Mouse (Mus musculus) neural tube, embryonic 13.5 days (tissue): ENCODE measurements at regions not wholly inside any gene's neighbourhood (a gene's known extent, or its start where the extent isn't known, plus 50 kb on each side); places are given as distances from the start of the nearest gene placed in this dataset.
A peak's percentile ranks its signal among the peaks of the same experiment; 100 is the strongest.

Source experiments
- ATAC-seq: fragments of 200-750 bp; cut with Nextera tagmentation; 2 replicates; pipeline ENCODE4 v1.8.0; 2017; ENCODE audit warnings: low read depth, mild to moderate bottlenecking, moderate TSS enrichment, moderate library complexity
- H3K27ac ChIP-seq: fragments of 300-500 bp; sonication (generic); replicated peaks from 2 replicates; pipeline ENCODE4 v1.5.1; 2015; ENCODE audit warnings: moderate library complexity, mild to moderate bottlenecking, inconsistent platforms
- H3K27me3 ChIP-seq: fragments of 300-500 bp; sonication (generic); 2 replicates; pipeline ENCODE4 v1.6.1; 2015; ENCODE audit warnings: mild to moderate bottlenecking, inconsistent platforms
- H3K36me3 ChIP-seq: fragments of 300-500 bp; sonication (generic); 2 replicates; pipeline ENCODE4 v1.6.1; 2015; ENCODE audit warnings: mild to moderate bottlenecking, inconsistent platforms
- H3K4me1 ChIP-seq: fragments of 300-500 bp; sonication (generic); replicated peaks from 2 replicates; pipeline ENCODE4 v1.6.1; 2015; ENCODE audit warnings: inconsistent platforms
- H3K4me2 ChIP-seq: fragments of 300-500 bp; sonication (generic); 2 replicates; pipeline ENCODE4 v1.6.1; 2015; ENCODE audit warnings: inconsistent platforms, mild to moderate bottlenecking, moderate library complexity
- H3K4me3 ChIP-seq: fragments of 300-500 bp; sonication (generic); 2 replicates; pipeline ENCODE4 v1.5.1; 2015; ENCODE audit warnings: mild to moderate bottlenecking, inconsistent platforms
- H3K9ac ChIP-seq: fragments of 300-500 bp; sonication (generic); 2 replicates; pipeline ENCODE4 v1.6.1; 2015; ENCODE audit warnings: moderate library complexity, mild to moderate bottlenecking, inconsistent platforms
- H3K9me3 ChIP-seq: fragments of 300-500 bp; sonication (generic); 2 replicates; pipeline ENCODE4 v1.6.1; 2016; ENCODE audit warnings: inconsistent platforms
- WGBS: fragments of 180-500 bp; shearing (Covaris S2); methylation state at CpG from one replicate; pipeline ENCODE4 v1.1.7; 2015; 5-methylcytosine and 5-hydroxymethylcytosine counted together

- ATAC-seq, result no peak
- WGBS, result 67% methylated on average over 6 of the region's 6 CpGs
- no peaks in the 10 kb centered on the region for H3K4me1 ChIP-seq
Observed at GRCm38 (mm10) chr17:45341573-45341972, 92.0 kb downstream of the Cdc5l start.

GRCm38 (mm10) chr17:45340851-45341250 is 92.7 kb downstream of the Cdc5l start:
- Histone ChIP-seq H3K9ac (no peak overlapping the region), H3K4me3 (no peak overlapping the region)
- 67% methylated on average over 4 of the region's 4 CpGs for WGBS

More at GRCm38 (mm10) chr17:45341573-45341972, 92.0 kb downstream of the Cdc5l start:
- Histone ChIP-seq H3K9me3 (0 out of 2 replicates have a peak, but pooled peaks cover 10% of the 10 kb centered on the region), H3K36me3 (no peaks in the 10 kb centered on the region), H3K9ac (no peak overlapping the region), H3K27me3 (no peaks in the 10 kb centered on the region), H3K27ac (no peak overlapping the region), H3K4me2 (no peak overlapping the region), H3K4me3 (no peak overlapping the region)

GRCm38 (mm10) chr17:45339226-45339625 is 94.3 kb downstream of the Cdc5l start:
- 0 out of 2 replicates have a peak, but pooled peaks cover 6% of the 10 kb centered on the region for H3K9me3 ChIP-seq
- H3K9ac ChIP-seq, result no peak overlapping the region
- H3K4me2 ChIP-seq, result no peak overlapping the region
- WGBS, result 78% methylated on average over 11 of the region's 11 CpGs
- no peak overlapping the region for H3K4me3 ChIP-seq
- H3K4me1 ChIP-seq, result peaks cover 5% of the 10 kb centered on the region; the same call in 1 of the 2 replicates
- H3K27ac ChIP-seq, result no peak overlapping the region
- no peak for ATAC-seq
- H3K36me3 ChIP-seq, result no peaks in the 10 kb centered on the region
- no peaks in the 10 kb centered on the region for H3K27me3 ChIP-seq

More at GRCm38 (mm10) chr17:45340851-45341250, 92.7 kb downstream of the Cdc5l start:
- H3K9me3 ChIP-seq, result 0 out of 2 replicates have a peak, but pooled peaks cover 10% of the 10 kb centered on the region
- H3K27me3 ChIP-seq, result no peaks in the 10 kb centered on the region
- H3K36me3 ChIP-seq, result no peaks in the 10 kb centered on the region
- H3K27ac ChIP-seq, result no peak overlapping the region
- no peak overlapping the region for H3K4me2 ChIP-seq
- no peak for ATAC-seq
- H3K4me1 ChIP-seq, result no peaks in the 10 kb centered on the region

GRCm38 (mm10) chr17:45338086-45338485 is 95.5 kb downstream of the Cdc5l start:
- 86% methylated on average over 4 of the region's 4 CpGs for WGBS

GRCm38 (mm10) chr17:45335586-45336151 is 97.9 kb downstream of the Cdc5l start:
- H3K9ac ChIP-seq, result no peak overlapping the region
- WGBS, result 74% methylated on average over 9 of the region's 9 CpGs

More at GRCm38 (mm10) chr17:45338086-45338485, 95.5 kb downstream of the Cdc5l start:
- no peaks in the 10 kb centered on the region for H3K27me3 ChIP-seq
- H3K4me1 ChIP-seq, result peaks cover 5% of the 10 kb centered on the region; the same call in 1 of the 2 replicates
- H3K9ac ChIP-seq, result no peak overlapping the region
- no peaks in the 10 kb centered on the region for H3K9me3 ChIP-seq
- ATAC-seq, result no peak
- H3K27ac ChIP-seq, result no peak overlapping the region
- H3K36me3 ChIP-seq, result no peaks in the 10 kb centered on the region
- H3K4me2 ChIP-seq, result no peak overlapping the region
- H3K4me3 ChIP-seq, result no peak overlapping the region

GRCm38 (mm10) chr17:45334732-45335381 is 98.7 kb downstream of the Cdc5l start:
- H3K27me3 ChIP-seq, result no peaks in the 10 kb centered on the region
- H3K9ac ChIP-seq, result no peak overlapping the region
- no peak for ATAC-seq
- no peak overlapping the region for H3K4me3 ChIP-seq
- 62% methylated on average over 13 of the region's 13 CpGs for WGBS
- peak overlapping the region; percentile 46; the same call in 1 of the 2 replicates for H3K27ac ChIP-seq
- no peaks in the 10 kb centered on the region for H3K9me3 ChIP-seq
- no peak overlapping the region for H3K4me2 ChIP-seq
- H3K36me3 ChIP-seq, result no peaks in the 10 kb centered on the region
- H3K4me1 ChIP-seq, result peaks cover 5% of the 10 kb centered on the region; the same call in 1 of the 2 replicates

More at GRCm38 (mm10) chr17:45335586-45336151, 97.9 kb downstream of the Cdc5l start:
- H3K9me3 ChIP-seq, result no peaks in the 10 kb centered on the region
- H3K4me1 ChIP-seq, result peaks cover 5% of the 10 kb centered on the region; the same call in 1 of the 2 replicates
- H3K4me3 ChIP-seq, result no peak overlapping the region
- ATAC-seq, result peak; percentile 66
- no peaks in the 10 kb centered on the region for H3K27me3 ChIP-seq
- H3K4me2 ChIP-seq, result no peak overlapping the region
- H3K27ac ChIP-seq, result peak overlapping the region; percentile 46; the same call in 1 of the 2 replicates
- no peaks in the 10 kb centered on the region for H3K36me3 ChIP-seq

GRCm38 (mm10) chr17:45332321-45332720 is 101.2 kb downstream of the Cdc5l start:
- Histone ChIP-seq H3K27ac (no peak overlapping the region), H3K36me3 (no peaks in the 10 kb centered on the region), H3K4me2 (no peak overlapping the region), H3K4me3 (no peak overlapping the region), H3K9ac (no peak overlapping the region), H3K27me3 (no peaks in the 10 kb centered on the region), H3K9me3 (no peaks in the 10 kb centered on the region), H3K4me1 (peaks cover 5% of the 10 kb centered on the region; the same call in 1 of the 2 replicates)
- WGBS, result 58% methylated on average over 12 of the region's 12 CpGs
- no peak for ATAC-seq

- ATAC-seq, result no peak
- 35% methylated on average over 9 of the region's 9 CpGs for WGBS
- Histone ChIP-seq H3K4me1 (peaks cover 17% of the 10 kb centered on the region), H3K4me3 (no peak overlapping the region), H3K27ac (no peak overlapping the region), H3K4me2 (no peak overlapping the region), H3K27me3 (no peaks in the 10 kb centered on the region), H3K9me3 (no peaks in the 10 kb centered on the region), H3K9ac (no peak overlapping the region), H3K36me3 (no peaks in the 10 kb centered on the region)
Observed at GRCm38 (mm10) chr17:45329241-45329640, 104.3 kb downstream of the Cdc5l start.

GRCm38 (mm10) chr17:45326726-45327125 is 106.8 kb downstream of the Cdc5l start:
- no peaks in the 10 kb centered on the region for H3K9me3 ChIP-seq
- ATAC-seq, result peak; percentile 52; the same call in 1 of the 2 replicates
- no peak overlapping the region for H3K4me3 ChIP-seq
- no peaks in the 10 kb centered on the region for H3K27me3 ChIP-seq
- H3K4me2 ChIP-seq, result no peak overlapping the region
- no peak overlapping the region for H3K27ac ChIP-seq
- WGBS, result 43% methylated on average over 10 of the region's 10 CpGs
- no peak overlapping the region for H3K9ac ChIP-seq
- H3K36me3 ChIP-seq, result no peaks in the 10 kb centered on the region
- H3K4me1 ChIP-seq, result peaks cover 17% of the 10 kb centered on the region

GRCm38 (mm10) chr17:45326173-45326572 is 107.4 kb downstream of the Cdc5l start:
- Histone ChIP-seq H3K27me3 (no peaks in the 10 kb centered on the region), H3K4me2 (no peak overlapping the region), H3K36me3 (no peaks in the 10 kb centered on the region), H3K9me3 (no peaks in the 10 kb centered on the region), H3K4me1 (peaks cover 21% of the 10 kb centered on the region), H3K9ac (no peak overlapping the region), H3K4me3 (no peak overlapping the region), H3K27ac (no peak overlapping the region)
- no peak for ATAC-seq
- 72% methylated on average over 7 of the region's 7 CpGs for WGBS

- H3K4me3 ChIP-seq, result no peak overlapping the region
- H3K9ac ChIP-seq, result no peak overlapping the region
- H3K27me3 ChIP-seq, result no peaks in the 10 kb centered on the region
- H3K4me1 ChIP-seq, result peaks cover 38% of the 10 kb centered on the region
- ATAC-seq, result no peak
- no peak overlapping the region for H3K27ac ChIP-seq
- WGBS, result 79% methylated on average over 8 of the region's 8 CpGs
- H3K36me3 ChIP-seq, result no peaks in the 10 kb centered on the region
- H3K9me3 ChIP-seq, result no peaks in the 10 kb centered on the region
- H3K4me2 ChIP-seq, result no peak overlapping the region
Observed at GRCm38 (mm10) chr17:45322842-45323241, 110.7 kb downstream of the Cdc5l start.

- no peaks in the 10 kb centered on the region for H3K9me3 ChIP-seq
- H3K4me3 ChIP-seq, result no peak overlapping the region
- WGBS, result 69% methylated on average over 7 of the region's 7 CpGs
- H3K36me3 ChIP-seq, result no peaks in the 10 kb centered on the region
- H3K9ac ChIP-seq, result no peak overlapping the region
- no peak overlapping the region for H3K4me2 ChIP-seq
- no peaks in the 10 kb centered on the region for H3K27me3 ChIP-seq
- H3K4me1 ChIP-seq, result peaks cover 22% of the 10 kb centered on the region
- no peak overlapping the region for H3K27ac ChIP-seq
- no peak for ATAC-seq
Observed at GRCm38 (mm10) chr17:45320074-45320473, 113.5 kb downstream of the Cdc5l start.
